ENCODE assay signal across 29 mouse cellular contexts in the genomic region with DNA sequence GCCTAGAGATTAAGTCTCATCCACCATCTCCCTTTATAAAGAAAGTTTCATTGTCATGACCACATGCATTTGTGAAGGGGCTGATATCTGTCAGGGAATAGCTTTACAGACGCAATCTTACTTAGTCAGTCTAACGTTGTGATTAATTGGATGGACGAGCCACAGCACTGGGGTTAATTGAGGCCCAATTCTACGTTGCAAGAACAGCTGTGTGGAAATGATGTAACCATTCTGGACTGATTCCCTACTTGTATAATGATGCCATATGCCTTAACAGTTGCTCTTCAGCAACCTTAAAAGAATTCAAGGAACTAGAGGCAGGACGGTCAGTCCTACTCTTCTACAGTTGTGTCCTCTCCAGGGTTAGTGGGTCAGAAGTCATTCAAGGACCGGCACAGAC.
DNase-seq lines count a peak whose midpoint lies in the region; ATAC-seq and TF ChIP-seq lines count a peak whose summit lies in the region.
"Had no signal": no experiment of that assay in that cellular context is flagged by ENCODE, and none has a peak within 500 bp of the region (broad histone marks: within the 10 kb centered on the region; RNA-seq: fewer than 3 reads in every experiment).

No protein-coding gene starts in this region.

- no peak overlapping the region for H3K27ac ChIP-seq in forebrain, embryonic 13.5 days
- no peak overlapping the region for H3K27ac ChIP-seq in forebrain, postnatal 0 days (ENCODE audit: low read depth, low read length)
- H3K27ac ChIP-seq in intestine, postnatal 0 days (ENCODE audit: low read depth, low read length): no peak overlapping the region
- H3K27ac ChIP-seq: forebrain, embryonic 12.5 days; hindbrain, embryonic 12.5 days; hindbrain, postnatal 0 days; intestine, embryonic 15.5 days; kidney, postnatal 0 days; limb, embryonic 10.5 days; limb, embryonic 15.5 days; liver, embryonic 13.5 days; macrophage; midbrain, embryonic 13.5 days had no signal

- peaks cover 13% of the 10 kb centered on the region for H3K4me1 ChIP-seq in forebrain, embryonic 13.5 days
- H3K4me1 ChIP-seq in forebrain, postnatal 0 days (ENCODE audit: insufficient read depth): no peaks in the 10 kb centered on the region
- H3K4me1 ChIP-seq in intestine, postnatal 0 days (replicated peaks; ENCODE audit: control insufficient read depth, insufficient read depth, low read length): 0 out of 2 replicates have a peak, but pooled peaks cover 2% of the 10 kb centered on the region
- H3K4me1 ChIP-seq: intestine, embryonic 15.5 days; liver, embryonic 13.5 days had no signal

- ATAC-seq in forebrain, embryonic 13.5 days: 0 out of 2 replicates have a peak, but pooled peaks have one; percentile 38
- ATAC-seq in forebrain, postnatal 0 days: no peak
- ATAC-seq in intestine, postnatal 0 days: no peak
- ATAC-seq: hindbrain, postnatal 0 days; intestine, embryonic 15.5 days; midbrain, embryonic 13.5 days; Patski had no signal

- no peak overlapping the region for H3K9ac ChIP-seq in forebrain, embryonic 13.5 days
- no peak overlapping the region for H3K9ac ChIP-seq in forebrain, postnatal 0 days
- H3K9ac ChIP-seq in intestine, postnatal 0 days (ENCODE audit: low read depth, low read length): no peak overlapping the region
- H3K9ac ChIP-seq: forebrain, embryonic 12.5 days; hindbrain, embryonic 12.5 days; intestine, embryonic 15.5 days; limb, embryonic 15.5 days; liver, embryonic 13.5 days; midbrain, embryonic 13.5 days had no signal

- 53% methylated on average over 6 of the region's 6 CpGs for WGBS in forebrain, embryonic 13.5 days
- WGBS in forebrain, postnatal 0 days: 41% methylated on average over 6 of the region's 6 CpGs
- WGBS in intestine, postnatal 0 days: 69% methylated on average over 6 of the region's 6 CpGs

- DNase-seq in forebrain, postnatal 0 days: no peak
- peak; percentile 20 to 39 for DNase-seq in heart, adult 9 months (ENCODE audit: low spot score in 2 of 2)
- no peak for DNase-seq in heart, postnatal 4 days
- peak; percentile 6 for DNase-seq in retina, postnatal 1 day
- DNase-seq in retina, embryonic 14.5 days (ENCODE audit: low spot score): no peak
- DNase-seq: adrenal gland, postnatal 14 days; cerebellum, adult 18-20 months; cerebellum, postnatal 10 days; gastrocnemius, postnatal 10 days; kidney, adult 8-10 months; layer of hippocampus, postnatal 36 days; liver, embryonic 13.5 days; right cerebral cortex, postnatal 25 days; spleen, adult 18-20 months; thymus, postnatal 14 days had no signal

- H3K36me3 ChIP-seq in forebrain, embryonic 13.5 days (ENCODE audit: poor library complexity, severe bottlenecking): no peaks in the 10 kb centered on the region
- H3K36me3 ChIP-seq in forebrain, postnatal 0 days (ENCODE audit: insufficient read depth): no peaks in the 10 kb centered on the region
- no peaks in the 10 kb centered on the region for H3K36me3 ChIP-seq in intestine, postnatal 0 days (ENCODE audit: control insufficient read depth, insufficient read depth)
- H3K36me3 ChIP-seq: forebrain, embryonic 12.5 days; G1E; hindbrain, embryonic 12.5 days; intestine, embryonic 15.5 days; limb, embryonic 10.5 days; limb, embryonic 15.5 days; liver, embryonic 13.5 days; midbrain, embryonic 13.5 days had no signal

- no peaks in the 10 kb centered on the region for H3K9me3 ChIP-seq in forebrain, embryonic 13.5 days (replicated peaks)
- H3K9me3 ChIP-seq in forebrain, postnatal 0 days (ENCODE audit: low read length): no peaks in the 10 kb centered on the region
- no peaks in the 10 kb centered on the region for H3K9me3 ChIP-seq in intestine, postnatal 0 days (ENCODE audit: control insufficient read depth)
- H3K9me3 ChIP-seq: forebrain, embryonic 12.5 days; hindbrain, embryonic 12.5 days; intestine, embryonic 15.5 days; limb, embryonic 10.5 days; limb, embryonic 15.5 days; midbrain, embryonic 13.5 days had no signal

- no peak overlapping the region for H3K4me2 ChIP-seq in forebrain, embryonic 13.5 days
- H3K4me2 ChIP-seq in forebrain, postnatal 0 days (ENCODE audit: low read depth): no peak overlapping the region
- no peak overlapping the region for H3K4me2 ChIP-seq in intestine, postnatal 0 days (replicated peaks; ENCODE audit: low read depth)
- H3K4me2 ChIP-seq: forebrain, embryonic 12.5 days; hindbrain, embryonic 12.5 days; intestine, embryonic 15.5 days; limb, embryonic 15.5 days; liver, embryonic 13.5 days; midbrain, embryonic 13.5 days had no signal

- TF ChIP-seq CTCF in forebrain, postnatal 0 days (IDR thresholded peaks at IDR 0.05; ENCODE audit: low read depth): no peak
- no peak for TF ChIP-seq CTCF in intestine, postnatal 0 days (IDR thresholded peaks at IDR 0.05; ENCODE audit: low read depth)

- H3K27me3 ChIP-seq in forebrain, embryonic 13.5 days: no peaks in the 10 kb centered on the region
- H3K27me3 ChIP-seq in forebrain, postnatal 0 days (ENCODE audit: insufficient read depth, low read length): no peaks in the 10 kb centered on the region
- H3K27me3 ChIP-seq in intestine, postnatal 0 days (replicated peaks; ENCODE audit: control insufficient read depth, insufficient read depth, low read length): no peaks in the 10 kb centered on the region
- H3K27me3 ChIP-seq: hindbrain, embryonic 12.5 days; intestine, embryonic 15.5 days; limb, embryonic 15.5 days; liver, embryonic 13.5 days; midbrain, embryonic 13.5 days; Patski had no signal

- H3K4me3 ChIP-seq in forebrain, embryonic 13.5 days: no peak overlapping the region
- no peak overlapping the region for H3K4me3 ChIP-seq in forebrain, postnatal 0 days (ENCODE audit: low read depth, low read length)
- no peak overlapping the region for H3K4me3 ChIP-seq in intestine, postnatal 0 days (ENCODE audit: low read depth, low read length)
- H3K4me3 ChIP-seq: erythroblast, embryonic 14.5 days; forebrain, embryonic 12.5 days; hindbrain, embryonic 12.5 days; intestine, embryonic 15.5 days; limb, embryonic 10.5 days; limb, embryonic 15.5 days; liver, embryonic 13.5 days; midbrain, embryonic 13.5 days had no signal

Comparison
In these comparisons a context has a peak if more than half of its experiments do, and no peak if none do; other contexts are left out.
1. DNase-seq: peak in heart, adult 9 months (2 of 2) and retina, postnatal 1 day (single experiment); none in forebrain, postnatal 0 days (single experiment), heart, postnatal 4 days (single experiment) and retina, embryonic 14.5 days (single experiment).